Mouse (Mus musculus): ENCODE measurements at regions not wholly inside any gene's neighbourhood (a gene's known extent, or its start where the extent isn't known, plus 50 kb on each side); places are given as distances from the start of the nearest gene placed in this dataset.

DNA sequence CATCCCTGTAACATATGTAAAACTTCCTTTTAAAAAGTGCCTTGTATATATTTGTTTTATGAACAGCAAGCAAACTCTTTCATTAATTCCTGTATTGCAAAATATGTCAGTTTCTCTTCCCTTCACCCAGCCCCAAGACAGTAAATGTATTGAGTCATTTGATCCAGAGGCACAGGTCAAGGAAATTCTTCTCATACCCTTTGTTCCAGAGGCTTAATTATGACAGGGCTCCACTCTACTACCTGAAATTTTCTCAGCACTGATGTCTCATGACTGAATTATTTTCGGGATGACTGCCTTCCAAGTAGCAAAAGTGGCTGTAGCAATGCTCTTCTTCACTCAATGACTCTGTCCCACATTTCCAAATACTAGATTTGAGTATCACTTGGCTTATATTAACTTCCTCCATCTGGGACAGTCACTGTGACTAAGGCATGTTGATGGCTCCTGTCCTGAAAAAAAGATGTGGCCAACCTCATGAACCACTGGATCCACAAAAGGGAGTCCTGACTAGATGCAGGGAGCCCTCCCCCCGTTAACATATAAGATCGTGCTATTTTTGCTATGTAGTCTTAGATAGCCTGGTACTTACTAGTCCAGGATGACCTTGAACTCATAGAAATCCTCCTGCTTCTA lies 80.3 kb upstream of the Rbpj start:
- Histone ChIP-seq H3K27ac (no peak overlapping the region), H3K36me3 (replicated peaks; ENCODE audit: control insufficient read depth, insufficient read depth, low read depth) (no peaks in the 10 kb centered on the region), H3K4me1 (replicated peaks; ENCODE audit: control insufficient read depth in 2 of 2, insufficient read depth in 2 of 2, low read length in 1 of 2) (no peaks in the 10 kb centered on the region), H3K9ac (replicated peaks) (no peak overlapping the region), H3K4me2 (ENCODE audit: low read depth) (no peak overlapping the region), H3K4me3 (ENCODE audit: insufficient read depth in 1 of 2, low read depth in 2 of 2, low read length in 2 of 2) (no peak overlapping the region), H3K9me3 (ENCODE audit: control insufficient read depth, low read length) (no peaks in the 10 kb centered on the region), H3K27me3 (ENCODE audit: control insufficient read depth, insufficient read depth, low read length) (no peaks in the 10 kb centered on the region)
- ATAC-seq (ENCODE audit: insufficient read depth) = no peak
- no peak for DNase-seq (ENCODE audit: low read depth in 3 of 3, low spot score in 3 of 3)
- WGBS (ENCODE audit: insufficient replicate concordance) = 58% methylated on average over 3 of the region's 3 CpGs
- TF ChIP-seq EP300 (IDR thresholded peaks at IDR 0.05; ENCODE audit: low read depth) = no peak

DNA sequence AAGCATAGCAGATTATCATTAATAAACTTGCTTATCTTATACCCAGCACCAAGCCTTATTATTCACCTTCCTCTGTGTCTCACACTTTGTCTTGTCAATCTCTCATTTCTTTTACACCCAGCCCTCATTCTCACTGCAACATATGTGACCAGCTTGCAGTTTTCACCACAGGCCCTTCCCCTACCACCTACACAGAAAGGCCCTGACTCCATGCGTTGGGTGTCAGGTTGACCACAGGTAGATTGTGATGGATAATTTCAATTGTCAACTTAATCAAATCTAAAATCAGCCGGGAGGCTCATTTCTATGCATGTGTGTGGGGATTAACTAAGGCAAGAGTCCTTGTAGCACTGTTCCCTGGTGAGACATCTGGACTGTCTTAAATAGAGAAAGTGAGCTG lies 72.4 kb upstream of the Rbpj start:
- no peaks in the 10 kb centered on the region for H3K9me3 ChIP-seq (ENCODE audit: control insufficient read depth, low read length)
- no peak overlapping the region for H3K27ac ChIP-seq
- no peak overlapping the region for H3K4me3 ChIP-seq (ENCODE audit: insufficient read depth in 1 of 2, low read depth in 2 of 2, low read length in 2 of 2)
- no peaks in the 10 kb centered on the region for H3K36me3 ChIP-seq (replicated peaks; ENCODE audit: control insufficient read depth, insufficient read depth, low read depth)
- no peaks in the 10 kb centered on the region for H3K27me3 ChIP-seq (ENCODE audit: control insufficient read depth, insufficient read depth, low read length)
- no peak for ATAC-seq (ENCODE audit: insufficient read depth)
- 61% methylated on average over 2 of the region's 2 CpGs for WGBS (ENCODE audit: insufficient replicate concordance)
- TF ChIP-seq EP300 (IDR thresholded peaks at IDR 0.05; ENCODE audit: low read depth) = no peak
- no peak for TF ChIP-seq CTCF (IDR thresholded peaks at IDR 0.05; ENCODE audit: low read depth)
- H3K4me2 ChIP-seq (ENCODE audit: low read depth) = no peak overlapping the region
- no peak overlapping the region for H3K9ac ChIP-seq (replicated peaks)
- H3K4me1 ChIP-seq (replicated peaks; ENCODE audit: control insufficient read depth in 2 of 2, insufficient read depth in 2 of 2, low read length in 1 of 2) = no peaks in the 10 kb centered on the region
- DNase-seq (ENCODE audit: low read depth in 3 of 3, low spot score in 3 of 3) = no peak

DNA sequence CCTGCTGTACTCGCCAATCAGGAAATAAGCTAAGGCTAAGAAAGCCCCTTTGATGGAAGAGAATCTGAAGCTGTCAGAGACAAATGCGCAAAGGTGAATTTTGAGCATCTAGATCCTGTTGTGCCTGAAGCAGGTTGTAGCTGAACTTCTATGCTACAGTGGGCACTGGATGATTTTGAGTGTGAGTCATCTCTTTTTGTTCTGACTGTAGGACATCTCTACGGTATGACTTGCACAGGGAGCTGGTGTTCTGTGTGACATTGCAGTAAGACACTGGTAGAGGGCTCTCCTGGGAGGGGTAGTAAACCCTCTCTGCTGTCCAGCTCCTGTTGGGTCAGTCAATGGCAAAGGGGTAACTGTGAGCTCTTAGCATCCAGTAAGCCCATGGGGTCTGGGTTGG lies 71.4 kb upstream of the Rbpj start:
- no peak for ATAC-seq (ENCODE audit: insufficient read depth)
- H3K9ac ChIP-seq (replicated peaks) = no peak overlapping the region
- WGBS (ENCODE audit: insufficient replicate concordance) = 68% methylated on average over 3 of the region's 3 CpGs

DNA sequence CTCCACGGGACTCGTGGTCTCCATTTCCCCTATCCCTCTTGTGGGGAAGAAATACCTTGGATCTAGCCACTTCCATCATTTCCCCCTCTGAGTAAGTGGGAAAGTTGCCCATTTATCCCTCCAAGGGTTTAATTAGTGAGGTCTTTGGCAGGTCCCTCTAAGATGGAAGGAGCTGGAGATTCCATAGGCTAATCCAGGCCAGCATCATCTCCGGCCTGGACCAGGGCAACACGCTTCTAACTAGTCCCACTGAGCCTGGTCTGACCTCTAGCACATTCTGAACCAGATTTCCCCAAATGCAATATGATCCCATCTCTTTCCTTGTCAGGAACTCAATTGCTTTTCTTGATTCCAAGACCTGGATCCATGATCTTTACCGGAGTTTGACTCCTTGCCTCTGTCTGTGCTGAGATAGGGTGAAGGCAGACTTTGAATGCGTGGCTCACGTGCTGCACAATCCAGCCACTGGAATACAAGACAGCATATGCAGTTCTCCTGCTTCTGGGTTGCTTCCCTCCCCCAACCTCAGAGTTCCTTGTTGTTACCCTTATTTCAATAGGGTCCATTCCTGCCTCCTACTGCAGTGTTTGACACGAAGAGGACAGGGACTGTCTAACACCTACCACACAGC lies 67.4 kb upstream of the Rbpj start:
- Histone ChIP-seq H3K4me2 (ENCODE audit: low read depth) (no peak overlapping the region), H3K27me3 (ENCODE audit: control insufficient read depth, insufficient read depth, low read length) (no peaks in the 10 kb centered on the region), H3K36me3 (replicated peaks; ENCODE audit: control insufficient read depth, insufficient read depth, low read depth) (no peaks in the 10 kb centered on the region), H3K4me3 (ENCODE audit: insufficient read depth in 1 of 2, low read depth in 2 of 2, low read length in 2 of 2) (no peak overlapping the region), H3K9me3 (ENCODE audit: control insufficient read depth, low read length) (no peaks in the 10 kb centered on the region), H3K9ac (replicated peaks) (no peak overlapping the region), H3K4me1 (replicated peaks; ENCODE audit: control insufficient read depth in 2 of 2, insufficient read depth in 2 of 2, low read length in 1 of 2) (peaks cover 0 to 6% of the 10 kb centered on the region in 2 experiments; a peak in 2 of 4 replicates), H3K27ac (no peak overlapping the region)
- ATAC-seq (ENCODE audit: insufficient read depth) (no peak), DNase-seq (ENCODE audit: low read depth in 3 of 3, low spot score in 3 of 3) (no peak)
- TF ChIP-seq CTCF (IDR thresholded peaks at IDR 0.05; ENCODE audit: low read depth) = no peak
- no peak for TF ChIP-seq EP300 (IDR thresholded peaks at IDR 0.05; ENCODE audit: low read depth)
- WGBS (ENCODE audit: insufficient replicate concordance) = 60% methylated on average over 8 of the region's 8 CpGs

More for the DNA sequence above, 71.4 kb upstream of the Rbpj start:
- Histone ChIP-seq H3K27ac (no peak overlapping the region), H3K4me2 (ENCODE audit: low read depth) (no peak overlapping the region), H3K9me3 (ENCODE audit: control insufficient read depth, low read length) (no peaks in the 10 kb centered on the region), H3K27me3 (ENCODE audit: control insufficient read depth, insufficient read depth, low read length) (no peaks in the 10 kb centered on the region), H3K4me1 (replicated peaks; ENCODE audit: control insufficient read depth in 2 of 2, insufficient read depth in 2 of 2, low read length in 1 of 2) (no peaks in the 10 kb centered on the region), H3K36me3 (replicated peaks; ENCODE audit: control insufficient read depth, insufficient read depth, low read depth) (no peaks in the 10 kb centered on the region), H3K4me3 (ENCODE audit: insufficient read depth in 1 of 2, low read depth in 2 of 2, low read length in 2 of 2) (no peak overlapping the region)
- DNase-seq (ENCODE audit: low read depth in 3 of 3, low spot score in 3 of 3) = no peak
- TF ChIP-seq CTCF (IDR thresholded peaks at IDR 0.05; ENCODE audit: low read depth) = no peak
- no peak for TF ChIP-seq EP300 (IDR thresholded peaks at IDR 0.05; ENCODE audit: low read depth)

DNA sequence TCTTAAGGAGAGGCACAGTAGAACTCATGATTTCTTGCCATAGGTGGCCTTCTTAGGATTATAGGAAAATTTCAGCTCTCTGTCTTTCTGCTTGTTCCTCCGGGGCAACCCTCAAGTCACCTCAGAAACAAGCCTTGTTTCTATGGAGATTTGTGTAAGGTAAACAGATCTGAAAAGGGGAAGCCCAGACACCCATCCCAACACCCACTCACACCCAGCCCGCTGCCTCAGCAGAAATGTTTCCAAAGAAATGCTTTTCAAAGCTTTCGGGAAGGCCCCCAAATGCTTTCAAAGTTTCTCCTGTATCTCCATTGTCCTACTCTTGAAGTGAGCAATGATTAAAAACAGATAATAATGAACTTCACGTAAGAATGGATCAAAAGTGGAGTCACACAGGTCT lies 64.9 kb upstream of the Rbpj start:
- no peaks in the 10 kb centered on the region for H3K36me3 ChIP-seq (replicated peaks; ENCODE audit: control insufficient read depth, insufficient read depth, low read depth)
- H3K27me3 ChIP-seq (ENCODE audit: control insufficient read depth, insufficient read depth, low read length) = no peaks in the 10 kb centered on the region
- H3K9ac ChIP-seq (replicated peaks) = no peak overlapping the region
- no peak overlapping the region for H3K4me3 ChIP-seq (ENCODE audit: insufficient read depth in 1 of 2, low read depth in 2 of 2, low read length in 2 of 2)
- no peak for ATAC-seq (ENCODE audit: insufficient read depth)
- no peak overlapping the region for H3K27ac ChIP-seq
- H3K4me1 ChIP-seq (replicated peaks; ENCODE audit: control insufficient read depth in 2 of 2, insufficient read depth in 2 of 2, low read length in 1 of 2) = peaks cover 0 to 6% of the 10 kb centered on the region in 2 experiments; a peak in 2 of 4 replicates
- H3K9me3 ChIP-seq (ENCODE audit: control insufficient read depth, low read length) = no peaks in the 10 kb centered on the region
- no peak for TF ChIP-seq EP300 (IDR thresholded peaks at IDR 0.05; ENCODE audit: low read depth)
- TF ChIP-seq CTCF (IDR thresholded peaks at IDR 0.05; ENCODE audit: low read depth) = no peak
- WGBS (ENCODE audit: insufficient replicate concordance) = 41% methylated on average over 4 of the region's 4 CpGs
- H3K4me2 ChIP-seq (ENCODE audit: low read depth) = no peak overlapping the region
- DNase-seq (ENCODE audit: low read depth in 3 of 3, low spot score in 3 of 3) = no peak
